Mouse (Mus musculus): ENCODE results near the gene Gm45716.

The Gm45716 gene

DNA sequence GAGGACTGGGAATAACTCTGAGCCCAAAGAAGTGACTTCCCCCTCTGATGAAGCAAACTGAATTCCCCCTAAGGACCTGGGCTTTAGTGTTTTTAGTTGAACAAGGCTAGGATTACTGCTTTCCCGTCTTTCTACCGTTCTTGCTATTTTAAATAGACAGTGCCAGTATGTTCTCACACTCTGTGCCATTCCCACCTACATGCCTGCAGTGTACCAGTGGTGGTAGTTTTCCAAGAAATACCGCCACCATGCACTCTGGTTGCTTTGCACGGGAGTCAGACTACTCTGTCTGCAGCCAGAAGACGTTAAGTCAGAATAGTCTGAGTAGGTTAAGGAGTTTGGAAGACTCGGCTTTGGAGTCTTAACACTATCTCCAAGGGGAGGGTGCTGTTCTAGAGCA lies 96.1 kb downstream of the Gm45716 start:
- no peak for DNase-seq (ENCODE audit: low spot score in 2 of 2)

GRCm38 (mm10) chr11:90284079-90284478 lies 96.6 kb downstream of the Gm45716 start:
- DNase-seq (ENCODE audit: low spot score in 2 of 2) = no peak

DNA sequence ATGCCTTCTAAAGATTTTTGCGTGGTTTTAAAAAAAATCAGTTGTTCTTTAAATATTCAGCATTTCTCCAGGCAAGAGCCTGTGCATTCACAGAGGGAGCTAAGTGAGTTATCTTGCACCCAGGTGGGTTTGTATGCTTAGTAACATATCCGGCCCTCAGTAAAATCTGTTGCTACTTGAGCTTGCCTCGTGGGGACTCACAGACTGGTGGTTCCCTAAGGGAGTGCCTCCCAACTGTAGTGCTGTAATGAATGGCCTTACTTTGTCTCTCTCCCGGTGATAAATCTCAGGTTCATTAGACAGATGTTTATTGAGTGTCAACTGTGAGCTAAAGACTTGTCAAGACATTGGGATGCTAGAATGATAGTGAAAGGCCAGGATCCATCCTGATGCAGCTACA lies 97.1 kb downstream of the Gm45716 start:
- no peak for DNase-seq (ENCODE audit: low spot score in 2 of 2)

- no peak for DNase-seq (ENCODE audit: low spot score in 2 of 2)
Measured at GRCm38 (mm10) chr11:90286550-90287154, 99.2 kb downstream of the Gm45716 start.

- DNase-seq (ENCODE audit: low spot score in 2 of 2) = no peak
Measured at GRCm38 (mm10) chr11:90291156-90291555, 103.7 kb downstream of the Gm45716 start.

DNA sequence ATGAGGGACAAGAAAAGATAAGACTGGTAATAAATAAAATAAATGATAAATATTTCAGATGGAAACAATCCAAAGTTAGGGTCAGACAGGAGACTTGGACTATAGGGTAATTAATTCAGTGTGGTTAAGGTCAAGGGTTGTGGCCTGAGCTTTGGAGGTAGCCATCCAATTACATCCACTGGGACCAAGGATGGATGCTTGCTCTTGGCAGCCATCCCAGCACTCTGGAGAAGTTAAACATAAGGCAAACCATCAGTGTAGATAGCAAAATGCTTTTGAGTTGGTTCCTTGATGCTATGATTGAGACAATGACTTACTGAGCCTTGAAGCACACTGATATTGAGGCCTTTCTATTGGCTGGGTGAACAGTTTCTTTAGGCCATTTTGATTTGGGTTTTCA lies 105.3 kb downstream of the Gm45716 start:
- DNase-seq (ENCODE audit: low spot score in 2 of 2) = no peak

DNA sequence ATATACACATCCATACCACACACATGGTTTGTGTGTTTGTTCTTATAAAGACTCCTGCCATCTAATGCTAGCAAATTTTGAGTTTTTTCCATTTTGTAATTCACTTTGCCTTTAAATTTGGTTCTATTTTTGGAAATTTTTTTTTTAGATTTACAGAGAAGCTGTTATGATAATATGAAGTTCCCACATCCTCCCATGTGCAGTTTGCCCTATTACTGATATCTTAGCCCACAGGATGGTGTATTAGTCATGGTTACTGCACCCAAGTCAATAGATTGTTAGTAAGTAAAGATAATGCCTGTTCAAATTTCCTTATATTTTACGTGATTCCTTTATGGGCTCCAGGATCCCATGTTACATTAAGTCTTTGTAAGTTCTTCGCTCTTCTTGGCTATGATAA lies 107.1 kb downstream of the Gm45716 start:
- no peak for DNase-seq (ENCODE audit: low spot score in 2 of 2)
